Mouse (Mus musculus) forebrain, embryonic 14.5 days (tissue): ENCODE data around the gene Cbarp. TPM values are rescaled to one million over a fixed set of nuclear protein-coding genes. Genes with fewer than 3 reads are reported as not detected.
A peak's percentile ranks its signal among the peaks of the same experiment; 100 is the strongest.
"Not testable (repeated sequence)": the region's sequence is repeated elsewhere in the genome, so short reads cannot be mapped to it uniquely, and the experiment has no call there.

ENCODE experiments used
- ATAC-seq: fragments of 200-750 bp; cut with Nextera tagmentation; 2 replicates; pipeline ENCODE4 v1.8.0; 2017; ENCODE audit warnings: mild to moderate bottlenecking, moderate library complexity
- DNase-seq: peaks from one replicate; pipeline ENCODE4 v3.0.0-alpha.2; 2015; ENCODE audit warnings: low spot score
- H3K27ac ChIP-seq: fragments of 300-500 bp; sonication (generic); 2 replicates; pipeline ENCODE4 v1.5.1; 2014; ENCODE audit warnings: low read depth, mild to moderate bottlenecking, control low read depth, low read length, moderate library complexity
- H3K27me3 ChIP-seq: fragments of 300-500 bp; sonication (generic); replicated peaks from 2 replicates; pipeline ENCODE4 v1.6.1; 2014; ENCODE audit warnings: low read length, control low read depth, mixed read lengths; ENCODE audit not compliant: control insufficient read depth, insufficient read depth
- H3K36me3 ChIP-seq: fragments of 300-500 bp; sonication (generic); 2 replicates; pipeline ENCODE4 v1.6.1; 2014; ENCODE audit warnings: low read length, control low read depth; ENCODE audit not compliant: control insufficient read depth, insufficient read depth
- H3K4me1 ChIP-seq: fragments of 300-500 bp; sonication (generic); 2 replicates; pipeline ENCODE4 v1.6.1; 2014; ENCODE audit warnings: antibody characterized with exemption, low read length, control low read depth; ENCODE audit not compliant: control insufficient read depth, insufficient read depth
- H3K4me2 ChIP-seq: fragments of 300-500 bp; sonication (generic); 2 replicates; pipeline ENCODE4 v1.6.1; 2014; ENCODE audit warnings: mild to moderate bottlenecking, control low read depth, low read length
- H3K4me3 ChIP-seq: fragments of 300-500 bp; sonication (generic); 2 replicates; pipeline ENCODE4 v1.5.1; 2014; ENCODE audit warnings: low read depth, low read length, control low read depth
- H3K9ac ChIP-seq: fragments of 300-500 bp; sonication (generic); 2 replicates; pipeline ENCODE4 v1.6.1; 2014; ENCODE audit warnings: mild to moderate bottlenecking, low read length, control low read depth, moderate library complexity
- H3K9me3 ChIP-seq: fragments of 300-500 bp; sonication (generic); replicated peaks from 2 replicates; pipeline ENCODE4 v1.6.1; 2016; ENCODE audit warnings: low read length, control low read depth, mixed read lengths; ENCODE audit not compliant: control insufficient read depth
- WGBS: fragments of 180-500 bp; shearing (Covaris S2); extraction: QIAGEN DNeasy Blood & Tissue Kit; methylation state at CpG from one replicate; pipeline ENCODE4 v1.1.7; 2014; 5-methylcytosine and 5-hydroxymethylcytosine counted together
- polyA plus RNA-seq: library from polyadenylated mRNA; unstranded; fragments of >200 nt; fragmentation: Nextera tagmentation; extraction: Ambion mirVana; gene quantifications from 2 replicates; pipeline ENCODE4 v1.2.1, GENCODE M21; 2014

The Cbarp gene
- polyA plus RNA-seq, 1 experiment from 2014 or later = 42.4 TPM

DNA sequence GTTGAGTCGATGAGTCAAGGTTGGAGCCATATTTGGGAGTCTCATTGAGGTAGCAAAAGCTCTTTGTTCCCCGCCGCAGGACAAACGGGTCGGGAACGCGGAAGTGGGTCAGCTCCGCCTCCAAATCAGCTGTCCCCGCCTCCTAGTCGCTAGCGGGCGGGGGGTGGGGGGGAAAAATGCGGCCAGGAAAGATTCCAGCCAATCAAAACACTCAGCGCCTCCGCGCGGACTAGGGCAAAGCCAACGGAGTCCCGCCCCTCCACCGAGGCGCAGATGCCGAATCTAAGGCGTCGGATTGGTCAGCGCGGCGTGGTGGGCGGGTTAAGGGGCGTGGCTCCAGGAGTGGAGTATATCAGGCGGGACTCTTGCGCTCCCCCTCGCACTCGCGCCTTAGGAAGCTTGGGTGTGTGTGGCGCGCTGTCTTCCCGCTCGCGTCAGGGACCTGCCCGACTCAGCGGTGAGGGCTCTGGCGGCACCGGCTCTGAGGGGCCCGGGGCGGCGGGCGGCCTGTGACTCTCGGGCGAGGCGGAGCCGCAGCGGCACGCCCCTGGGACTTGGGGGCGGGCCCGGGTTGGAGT is 26.9 kb upstream of the Cbarp start:
- Histone ChIP-seq H3K4me3 (peak overlapping the region; percentile 93), H3K4me1 (peaks cover 37% of the 10 kb centered on the region), H3K36me3 (peaks cover 33% of the 10 kb centered on the region), H3K9me3 (no peaks in the 10 kb centered on the region), H3K27ac (peak overlapping the region; percentile 98), H3K27me3 (no peaks in the 10 kb centered on the region), H3K9ac (peak overlapping the region; percentile 99), H3K4me2 (peak overlapping the region; percentile 85)
- DNase-seq (peak; percentile 100), ATAC-seq (peak; percentile 93)
- under 1% methylated on average over 53 of the region's 55 CpGs for WGBS

DNA sequence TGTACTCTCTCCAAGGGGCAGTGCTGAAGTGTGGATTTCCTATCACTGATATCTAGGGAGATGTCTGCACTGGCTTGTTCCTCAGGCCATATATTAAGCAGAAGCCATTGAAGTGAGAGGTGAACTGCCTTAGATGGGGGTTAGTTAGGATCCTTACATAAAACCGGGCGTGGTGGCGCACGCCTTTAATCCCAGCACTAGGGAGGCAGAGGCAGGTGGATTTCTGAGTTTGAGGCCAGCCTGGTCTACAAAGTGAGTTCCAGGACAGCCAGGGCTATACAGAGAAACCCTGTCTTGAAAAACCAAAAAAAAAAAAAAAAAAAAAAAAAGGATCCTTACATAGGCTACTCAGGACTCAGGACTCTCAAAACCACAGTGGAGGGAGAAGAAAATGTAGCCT is 25.5 kb upstream of the Cbarp start:
- peaks cover 32% of the 10 kb centered on the region for H3K4me1 ChIP-seq
- not testable (repeated sequence) for H3K4me3 ChIP-seq, ATAC-seq, H3K27me3 ChIP-seq, DNase-seq, H3K9me3 ChIP-seq
- H3K4me2 ChIP-seq = peak overlapping the region; percentile 81
- H3K9ac ChIP-seq = peak overlapping the region; percentile 43; the same call in 1 of the 2 replicates
- WGBS = 93% methylated on average over 4 of the region's 4 CpGs
- peaks cover 19% of the 10 kb centered on the region for H3K36me3 ChIP-seq
- H3K27ac ChIP-seq = peak overlapping the region; percentile 66; the same call in 1 of the 2 replicates

DNA sequence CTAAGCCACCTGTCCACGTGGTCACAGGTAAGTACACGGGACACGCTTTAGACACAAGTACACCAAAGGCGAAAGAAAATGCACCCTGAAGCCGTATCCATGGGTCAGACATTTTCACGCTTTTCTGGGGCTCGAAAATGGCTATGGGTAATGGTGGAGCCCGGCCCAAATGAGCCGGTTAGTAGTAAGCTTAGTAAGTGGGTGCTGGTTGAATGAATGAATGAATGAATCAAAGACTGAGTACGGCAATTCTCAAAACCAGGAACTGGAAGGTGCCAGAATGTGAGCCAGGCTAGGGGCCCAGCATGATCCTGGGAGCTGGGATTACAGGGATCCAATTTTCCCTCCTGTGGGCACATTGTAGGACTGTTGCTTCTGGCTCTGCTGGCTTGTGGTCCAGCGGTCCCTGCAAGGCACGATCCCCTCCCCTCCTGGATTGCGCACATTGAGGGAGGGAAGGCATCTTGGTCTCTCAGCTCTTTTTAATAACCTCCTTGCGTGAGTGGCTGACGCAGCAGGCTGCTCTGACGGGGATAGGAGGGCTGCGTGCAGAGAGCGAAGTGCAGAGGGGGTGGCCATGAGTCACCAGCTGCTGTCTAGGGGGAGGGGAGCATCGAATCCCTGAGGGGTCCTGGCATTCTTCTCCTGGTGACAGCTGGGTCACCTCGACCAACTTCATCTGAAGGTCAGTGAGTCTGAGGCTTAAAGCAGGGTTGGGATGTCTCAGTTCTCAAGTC is 24.9 kb upstream of the Cbarp start, which contains the start of gene Cirbp:
TSS of gene Cirbp (plus strand) at position 594 of the 737 bp plus-strand sequence.
- Histone ChIP-seq H3K9me3 (no peaks in the 10 kb centered on the region), H3K36me3 (peaks cover 13% of the 10 kb centered on the region), H3K27ac (peak within 1 kb of the TSS; percentile 66), H3K4me1 (peaks cover 38% of the 10 kb centered on the region), H3K4me2 (peak within 1 kb of the TSS; percentile 81), H3K27me3 (no peaks in the 10 kb centered on the region), H3K4me3 (peak within 1 kb of the TSS; percentile 36), H3K9ac (peak within 1 kb of the TSS; percentile 66)
- DNase-seq (no peak), ATAC-seq (no peak)
- WGBS = 14% methylated on average over 20 of the region's 20 CpGs

DNA sequence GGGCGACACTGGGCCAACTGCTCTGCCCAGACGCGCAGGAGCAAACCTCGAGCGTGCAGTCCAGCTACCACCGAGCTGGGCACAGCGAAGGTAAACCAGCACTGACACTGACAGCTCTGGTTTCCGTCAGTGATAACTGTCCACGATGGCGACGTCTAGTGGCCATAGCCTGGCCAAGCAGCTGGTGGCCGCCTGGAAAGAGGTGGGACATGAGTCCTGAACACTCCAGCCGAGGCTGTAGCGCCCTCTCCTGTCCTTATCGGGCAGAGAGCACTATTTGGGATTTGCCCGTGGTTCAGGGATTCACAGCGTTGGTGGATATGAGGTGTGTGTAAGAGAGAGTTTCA is 24.3 kb upstream of the Cbarp start:
- DNase-seq (peak; percentile 96), ATAC-seq (peak; percentile 36)
- Histone ChIP-seq H3K4me3 (peak overlapping the region; percentile 36), H3K36me3 (peaks cover 7% of the 10 kb centered on the region), H3K27me3 (no peaks in the 10 kb centered on the region), H3K4me1 (peaks cover 38% of the 10 kb centered on the region), H3K27ac (peak overlapping the region; percentile 44; the same call in 1 of the 2 replicates), H3K9me3 (no peaks in the 10 kb centered on the region), H3K4me2 (peak overlapping the region; percentile 81), H3K9ac (peak overlapping the region; percentile 66)
- WGBS = 0% methylated on average over 17 of the region's 17 CpGs

DNA sequence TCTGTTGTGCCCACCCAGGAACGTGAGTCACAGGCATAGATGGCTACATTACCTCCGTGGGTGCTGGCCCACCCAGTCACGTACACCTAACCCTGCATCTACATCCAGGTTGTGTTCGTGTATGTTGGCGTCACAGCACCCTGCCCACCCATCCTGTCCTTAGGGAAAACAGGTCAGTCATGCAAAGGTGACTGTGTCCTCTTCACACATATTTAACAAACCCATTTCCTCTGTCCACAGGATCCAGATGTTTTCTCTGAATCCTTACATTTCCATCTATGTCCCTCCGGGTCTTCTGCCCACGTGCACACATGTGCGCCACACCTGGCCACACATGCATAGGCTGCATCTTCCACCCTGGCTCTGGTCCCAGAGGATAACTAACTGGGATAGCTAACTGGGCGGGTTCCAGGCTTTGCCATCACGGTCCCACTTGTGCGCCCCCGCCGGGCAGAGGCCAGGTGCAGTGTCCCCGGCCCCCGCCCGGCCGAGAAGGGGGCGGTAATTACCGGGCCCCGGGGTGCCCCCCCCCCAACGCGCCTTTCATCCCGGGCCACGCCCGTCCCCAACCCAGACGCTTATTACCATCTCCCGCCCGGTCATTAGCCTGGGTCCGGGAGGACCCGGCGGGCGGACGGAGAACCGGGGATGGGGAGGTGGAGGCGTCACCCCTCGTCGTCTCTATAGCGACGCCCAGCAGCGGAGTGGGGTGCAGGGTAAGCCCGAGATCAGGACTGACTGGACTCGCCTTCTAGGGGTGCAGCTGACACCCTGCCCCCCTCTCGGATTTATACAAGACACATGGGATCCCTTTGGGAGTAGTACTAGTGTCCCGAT is 23.7 kb upstream of the Cbarp start:
- peak overlapping the region; percentile 66 for H3K9ac ChIP-seq
- H3K4me1 ChIP-seq = peaks cover 33% of the 10 kb centered on the region
- H3K27ac ChIP-seq = peak overlapping the region; percentile 44; the same call in 1 of the 2 replicates
- peaks cover 1% of the 10 kb centered on the region; the same call in 1 of the 2 replicates for H3K36me3 ChIP-seq
- ATAC-seq (no peak), DNase-seq (no peak)
- H3K27me3 ChIP-seq = no peaks in the 10 kb centered on the region
- H3K4me2 ChIP-seq = peak overlapping the region; percentile 81
- H3K4me3 ChIP-seq = peak overlapping the region; percentile 36
- no peaks in the 10 kb centered on the region for H3K9me3 ChIP-seq
- 10% methylated on average over 44 of the region's 44 CpGs for WGBS

DNA sequence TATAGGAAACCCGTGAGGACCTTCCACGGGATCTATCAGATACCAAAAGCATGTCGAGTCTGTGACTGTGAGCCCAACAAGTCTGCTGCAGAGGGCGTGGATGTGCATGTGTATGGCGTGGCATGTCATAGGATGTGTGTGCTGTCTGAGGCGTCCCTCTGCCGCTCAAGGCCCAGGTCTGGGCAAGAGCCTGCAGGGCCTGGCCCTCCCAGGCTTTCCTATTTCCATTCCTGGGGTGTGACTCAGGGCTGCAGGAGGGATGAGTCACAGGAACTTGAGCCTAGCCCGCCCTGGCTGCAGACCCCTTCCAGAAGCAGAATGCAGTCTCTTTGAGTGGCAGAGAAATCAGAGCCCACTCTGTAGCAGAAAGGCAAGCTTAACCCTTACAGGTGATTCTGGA is 23.1 kb upstream of the Cbarp start:
- no peak overlapping the region for H3K9ac ChIP-seq
- H3K4me3 ChIP-seq = no peak overlapping the region
- 77% methylated on average over 8 of the region's 8 CpGs for WGBS

DNA sequence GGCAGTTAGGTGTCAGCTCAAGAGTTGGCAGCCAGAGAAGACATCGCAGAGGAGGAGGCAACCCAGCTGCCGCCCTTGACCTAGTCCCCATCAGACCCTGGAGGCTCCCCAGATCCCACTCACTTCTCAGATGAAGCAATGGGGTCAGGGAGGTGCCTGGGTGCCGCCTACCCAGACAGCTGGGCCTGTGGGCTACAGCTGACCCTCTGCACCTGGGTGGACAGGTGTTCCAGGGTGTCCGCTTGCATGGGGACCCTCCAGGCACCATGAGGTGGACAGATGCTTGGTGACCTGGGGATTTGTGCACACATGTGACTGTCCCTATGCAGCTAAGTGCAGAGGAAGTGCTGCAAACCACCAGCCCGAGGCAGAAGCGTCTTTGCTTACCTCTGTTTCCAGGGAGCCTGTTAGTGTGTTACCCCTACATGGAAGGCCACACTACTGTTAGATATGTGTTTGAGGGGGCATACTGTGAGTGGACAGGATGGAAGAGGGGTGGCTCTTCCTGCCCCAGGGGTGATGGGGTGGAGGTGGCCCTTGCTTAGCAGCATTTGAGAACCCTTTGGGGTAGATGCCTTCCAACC is 22.2 kb upstream of the Cbarp start:
- DNase-seq (no peak), ATAC-seq (no peak)
- WGBS = 87% methylated on average over 6 of the region's 6 CpGs
- Histone ChIP-seq H3K4me1 (peaks cover 30% of the 10 kb centered on the region), H3K4me2 (no peak overlapping the region), H3K27me3 (no peaks in the 10 kb centered on the region), H3K9ac (no peak overlapping the region), H3K4me3 (no peak overlapping the region), H3K9me3 (no peaks in the 10 kb centered on the region), H3K36me3 (peaks cover 9% of the 10 kb centered on the region; the same call in 1 of the 2 replicates), H3K27ac (no peak overlapping the region)

More for the DNA sequence above, 23.1 kb upstream of the Cbarp start:
- Histone ChIP-seq H3K36me3 (0 out of 2 replicates have a peak, but pooled peaks cover 1% of the 10 kb centered on the region), H3K4me2 (no peak overlapping the region), H3K9me3 (no peaks in the 10 kb centered on the region), H3K27ac (no peak overlapping the region), H3K27me3 (no peaks in the 10 kb centered on the region), H3K4me1 (peaks cover 29% of the 10 kb centered on the region)
- DNase-seq (no peak), ATAC-seq (no peak)

DNA sequence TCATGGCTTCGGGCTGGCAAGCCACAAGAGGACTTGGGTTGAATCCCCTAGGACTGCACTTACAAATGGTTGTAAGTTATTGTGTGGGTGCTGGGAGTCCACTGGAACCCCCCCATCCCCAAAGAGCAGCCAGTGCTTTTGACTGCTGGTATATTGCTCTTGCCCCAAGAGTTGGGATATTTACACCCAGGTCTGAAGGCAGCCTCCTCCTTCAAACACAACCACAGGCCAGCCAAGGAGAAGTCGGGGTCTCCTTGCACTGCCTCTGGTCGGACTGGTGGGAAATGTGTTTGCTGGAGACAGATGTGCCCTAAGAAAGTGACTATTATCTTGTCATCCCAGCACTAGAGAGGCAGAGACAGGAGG is 21.6 kb upstream of the Cbarp start:
- H3K27ac ChIP-seq = no peak overlapping the region
- no peak overlapping the region for H3K4me3 ChIP-seq
- H3K27me3 ChIP-seq = no peaks in the 10 kb centered on the region
- H3K4me2 ChIP-seq = no peak overlapping the region
- ATAC-seq (no peak), DNase-seq (no peak)
- H3K4me1 ChIP-seq = peaks cover 30% of the 10 kb centered on the region
- H3K36me3 ChIP-seq = peaks cover 14% of the 10 kb centered on the region
- 82% methylated on average over 3 of the region's 3 CpGs for WGBS
- H3K9me3 ChIP-seq = no peaks in the 10 kb centered on the region
- H3K9ac ChIP-seq = no peak overlapping the region
